Mouse (Mus musculus): ENCODE data around the gene Itgad.

- TF ChIP-seq CTCF (IDR thresholded peaks at IDR 0.05; ENCODE audit: insufficient read depth, low read length), result no peak
- TF ChIP-seq POLR2A (IDR thresholded peaks at IDR 0.05; ENCODE audit: borderline replicate concordance, extremely low read depth, low read depth, low read length), result no peak
These were observed 83.4 kb downstream of the Itgad start for GRCm38 (mm10) chr7:128237593-128237926.
